Mouse (Mus musculus) erythroblast, embryonic 14.5 days (primary cell): ENCODE measurements around the gene Dstn. TPM values are rescaled to one million over a fixed set of nuclear protein-coding genes. Genes with fewer than 3 reads are reported as not detected.

Source experiments
- H3K27me3 ChIP-seq: 2 replicates; pipeline ENCODE4 v1.6.1; 2012; ENCODE audit warnings: inconsistent platforms; ENCODE audit not compliant: control insufficient read depth
- H3K36me3 ChIP-seq: 2 replicates; pipeline ENCODE4 v1.6.1; 2012; ENCODE audit warnings: mild to moderate bottlenecking, inconsistent platforms; ENCODE audit not compliant: control insufficient read depth
- H3K4me1 ChIP-seq: 2 replicates; pipeline ENCODE4 v1.6.1; 2012; ENCODE audit warnings: inconsistent platforms; ENCODE audit not compliant: control insufficient read depth
- H3K4me3 ChIP-seq: replicated peaks from 2 replicates; pipeline ENCODE3; 2012; ENCODE audit warnings: moderate library complexity, mild to moderate bottlenecking, inconsistent platforms
- H3K9me3 ChIP-seq: 2 replicates; pipeline ENCODE4 v1.6.1; 2012; ENCODE audit warnings: low read length, inconsistent platforms, mixed read lengths; ENCODE audit not compliant: control insufficient read depth
- GATA1 ChIP-seq: IDR thresholded peaks from 2 replicates; pipeline ENCODE4 v1.6.1; 2012; ENCODE audit warnings: low read length, inconsistent platforms, mixed read lengths
- TAL1 ChIP-seq: IDR thresholded peaks from 3 replicates; pipeline ENCODE4 v1.6.1; 2012; ENCODE audit warnings: low read length, inconsistent platforms, mixed read lengths
- polyA plus RNA-seq: library from polyadenylated mRNA; stranded (reverse); fragments of >175 nt; gene quantifications from 2 replicates; pipeline ENCODE4 v1.2.3, GENCODE M21; 2012

Dstn gene
- polyA plus RNA-seq, 1 experiment, result 0.84 TPM

GRCm38 (mm10) chr2:143970841-143971240, 55.7 kb downstream of the Dstn start:
- Histone ChIP-seq H3K36me3 (peaks cover 84% of the 10 kb centered on the region), H3K27me3 (no peaks in the 10 kb centered on the region)

GRCm38 (mm10) chr2:143971887-143972286, 56.8 kb downstream of the Dstn start:
- Histone ChIP-seq H3K9me3 (no peaks in the 10 kb centered on the region), H3K4me1 (no peaks in the 10 kb centered on the region), H3K4me3 (no peak overlapping the region), H3K27me3 (no peaks in the 10 kb centered on the region), H3K36me3 (peaks cover 74% of the 10 kb centered on the region)
- no peak for TF ChIP-seq TAL1
- no peak for TF ChIP-seq GATA1

More at GRCm38 (mm10) chr2:143970841-143971240, 55.7 kb downstream of the Dstn start:
- Histone ChIP-seq H3K4me3 (no peak overlapping the region), H3K4me1 (no peaks in the 10 kb centered on the region), H3K9me3 (no peaks in the 10 kb centered on the region)
- TF ChIP-seq TAL1, result no peak
- no peak for TF ChIP-seq GATA1

- no peak for TF ChIP-seq TAL1
- TF ChIP-seq GATA1, result no peak
- no peak overlapping the region for H3K4me3 ChIP-seq
- no peaks in the 10 kb centered on the region for H3K4me1 ChIP-seq
- no peaks in the 10 kb centered on the region for H3K27me3 ChIP-seq
- H3K9me3 ChIP-seq, result no peaks in the 10 kb centered on the region
- H3K36me3 ChIP-seq, result peaks cover 64% of the 10 kb centered on the region
Observed at GRCm38 (mm10) chr2:143973161-143973560, 58.0 kb downstream of the Dstn start.

- peaks cover 5% of the 10 kb centered on the region; the same call in 1 of the 2 replicates for H3K4me1 ChIP-seq
- no peaks in the 10 kb centered on the region for H3K27me3 ChIP-seq
- H3K9me3 ChIP-seq, result no peaks in the 10 kb centered on the region
- H3K4me3 ChIP-seq, result no peak overlapping the region
- TF ChIP-seq TAL1, result no peak
- peaks cover 57% of the 10 kb centered on the region for H3K36me3 ChIP-seq
Observed at GRCm38 (mm10) chr2:143975146-143975649, 60.1 kb downstream of the Dstn start.

- no peaks in the 10 kb centered on the region for H3K9me3 ChIP-seq
- no peak overlapping the region for H3K4me3 ChIP-seq
- H3K27me3 ChIP-seq, result no peaks in the 10 kb centered on the region
- no peak for TF ChIP-seq GATA1
- TF ChIP-seq TAL1, result no peak
- peaks cover 31% of the 10 kb centered on the region for H3K4me1 ChIP-seq
- H3K36me3 ChIP-seq, result peaks cover 41% of the 10 kb centered on the region
Observed at GRCm38 (mm10) chr2:143978444-143979147, 63.5 kb downstream of the Dstn start.

GRCm38 (mm10) chr2:143980781-143981398, 65.8 kb downstream of the Dstn start:
- Histone ChIP-seq H3K36me3 (peaks cover 50% of the 10 kb centered on the region), H3K4me1 (peaks cover 33% of the 10 kb centered on the region), H3K27me3 (no peaks in the 10 kb centered on the region), H3K9me3 (no peaks in the 10 kb centered on the region), H3K4me3 (peak overlapping the region; percentile 47)
- TF ChIP-seq GATA1 (no peak), TAL1 (no peak)

GRCm38 (mm10) chr2:143982152-143982551, 67.0 kb downstream of the Dstn start:
- no peak for TF ChIP-seq GATA1
- TF ChIP-seq TAL1, result no peak
- peaks cover 50% of the 10 kb centered on the region for H3K36me3 ChIP-seq
- no peak overlapping the region for H3K4me3 ChIP-seq
- peaks cover 33% of the 10 kb centered on the region for H3K4me1 ChIP-seq
- H3K9me3 ChIP-seq, result no peaks in the 10 kb centered on the region
- H3K27me3 ChIP-seq, result no peaks in the 10 kb centered on the region

- TF ChIP-seq GATA1, result no peak
- TF ChIP-seq TAL1, result no peak
- H3K36me3 ChIP-seq, result peaks cover 53% of the 10 kb centered on the region
- no peaks in the 10 kb centered on the region for H3K9me3 ChIP-seq
- H3K4me3 ChIP-seq, result no peak overlapping the region
- H3K27me3 ChIP-seq, result no peaks in the 10 kb centered on the region
- peaks cover 33% of the 10 kb centered on the region for H3K4me1 ChIP-seq
Observed at GRCm38 (mm10) chr2:143982901-143983300, 67.8 kb downstream of the Dstn start.

GRCm38 (mm10) chr2:143983482-143983881, 68.4 kb downstream of the Dstn start:
- no peaks in the 10 kb centered on the region for H3K27me3 ChIP-seq
- H3K9me3 ChIP-seq, result no peaks in the 10 kb centered on the region
- peaks cover 55% of the 10 kb centered on the region for H3K36me3 ChIP-seq
- no peak overlapping the region for H3K4me3 ChIP-seq
- peaks cover 33% of the 10 kb centered on the region for H3K4me1 ChIP-seq
- TF ChIP-seq TAL1 (no peak), GATA1 (no peak)
